Mouse (Mus musculus): ENCODE results near the gene Hps4. TPM values are rescaled to one million over a fixed set of nuclear protein-coding genes. Genes with fewer than 3 reads are reported as not detected.

The Hps4 gene
- polyA plus RNA-seq, 1 experiment from 2014 or later: 15.3 TPM

GRCm38 (mm10) chr5:112324637-112325545 is 18.0 kb upstream of the Hps4 start:
- peaks cover 9% of the 10 kb centered on the region for H3K4me1 ChIP-seq (replicated peaks; ENCODE audit: control insufficient read depth, insufficient read depth)
- H3K9ac ChIP-seq (ENCODE audit: low read length): peak overlapping the region; percentile 41; the same call in 1 of the 2 replicates
- peak overlapping the region; percentile 27 for H3K4me3 ChIP-seq (ENCODE audit: low read depth, low read length)
- peaks cover 10% of the 10 kb centered on the region for H3K36me3 ChIP-seq (ENCODE audit: control insufficient read depth, insufficient read depth, low read length)
- H3K9me3 ChIP-seq (ENCODE audit: control insufficient read depth, low read length): no peaks in the 10 kb centered on the region
- H3K4me2 ChIP-seq (replicated peaks; ENCODE audit: low read depth): peak overlapping the region; percentile 70
- 16% methylated on average over 24 of the region's 24 CpGs for WGBS
- DNase-seq (ENCODE audit: low spot score) (peak; percentile 71), ATAC-seq (ENCODE audit: low FRiP score, low TSS enrichment) (peak; percentile 69)
- H3K27me3 ChIP-seq (ENCODE audit: control insufficient read depth, insufficient read depth, low read length): no peaks in the 10 kb centered on the region
- no peak for TF ChIP-seq CTCF (IDR thresholded peaks at IDR 0.05; ENCODE audit: low read depth)
- TF ChIP-seq EP300 (optimal IDR thresholded peaks at IDR 0.05): no peak
- peak overlapping the region; percentile 84 for H3K27ac ChIP-seq (replicated peaks)

GRCm38 (mm10) chr5:112325546-112326445 is 17.1 kb upstream of the Hps4 start, which contains the start of gene Tfip11:
Tfip11 (plus strand) TSS chr5:112326358.
- Histone ChIP-seq H3K9ac (ENCODE audit: low read length) (peak within 1 kb of the TSS; percentile 85), H3K36me3 (ENCODE audit: control insufficient read depth, insufficient read depth, low read length) (peaks cover 13% of the 10 kb centered on the region), H3K27ac (replicated peaks) (peak within 1 kb of the TSS; percentile 84), H3K9me3 (ENCODE audit: control insufficient read depth, low read length) (no peaks in the 10 kb centered on the region), H3K4me2 (replicated peaks; ENCODE audit: low read depth) (peak within 1 kb of the TSS; percentile 70), H3K4me3 (ENCODE audit: low read depth, low read length) (peak within 1 kb of the TSS; percentile 97), H3K27me3 (ENCODE audit: control insufficient read depth, insufficient read depth, low read length) (no peaks in the 10 kb centered on the region), H3K4me1 (replicated peaks; ENCODE audit: control insufficient read depth, insufficient read depth) (peaks cover 9% of the 10 kb centered on the region)
- ATAC-seq (ENCODE audit: low FRiP score, low TSS enrichment): peak; percentile 92
- 8% methylated on average over 48 of the region's 48 CpGs for WGBS
- peak; percentile 43 for TF ChIP-seq CTCF (IDR thresholded peaks at IDR 0.05; ENCODE audit: low read depth)
- no peak for TF ChIP-seq EP300 (optimal IDR thresholded peaks at IDR 0.05)
- DNase-seq (ENCODE audit: low spot score): peak; percentile 96

- Histone ChIP-seq H3K9me3 (ENCODE audit: control insufficient read depth, low read length) (no peaks in the 10 kb centered on the region), H3K36me3 (ENCODE audit: control insufficient read depth, insufficient read depth, low read length) (peaks cover 18% of the 10 kb centered on the region), H3K9ac (ENCODE audit: low read length) (peak overlapping the region; percentile 85), H3K4me1 (replicated peaks; ENCODE audit: control insufficient read depth, insufficient read depth) (peaks cover 9% of the 10 kb centered on the region), H3K27me3 (ENCODE audit: control insufficient read depth, insufficient read depth, low read length) (no peaks in the 10 kb centered on the region), H3K4me3 (ENCODE audit: low read depth, low read length) (peak overlapping the region; percentile 97), H3K4me2 (replicated peaks; ENCODE audit: low read depth) (peak overlapping the region; percentile 70), H3K27ac (replicated peaks) (peak overlapping the region; percentile 84; the same call in 1 of the 2 replicates)
- TF ChIP-seq CTCF (IDR thresholded peaks at IDR 0.05; ENCODE audit: low read depth) (no peak), EP300 (optimal IDR thresholded peaks at IDR 0.05) (no peak)
- WGBS: under 1% methylated on average over 31 of the region's 33 CpGs
- DNase-seq (ENCODE audit: low spot score): no peak
- ATAC-seq (ENCODE audit: low FRiP score, low TSS enrichment): peak; percentile 25
Measured at GRCm38 (mm10) chr5:112326446-112327009, 16.4 kb upstream of the Hps4 start.

- H3K4me1 ChIP-seq (replicated peaks; ENCODE audit: control insufficient read depth, insufficient read depth): peaks cover 9% of the 10 kb centered on the region
- 89% methylated on average over 15 of the region's 15 CpGs for WGBS
- H3K4me3 ChIP-seq (ENCODE audit: low read depth, low read length): no peak overlapping the region
- DNase-seq (ENCODE audit: low spot score): no peak
- TF ChIP-seq EP300 (optimal IDR thresholded peaks at IDR 0.05) (no peak), CTCF (IDR thresholded peaks at IDR 0.05; ENCODE audit: low read depth) (no peak)
- no peak overlapping the region for H3K4me2 ChIP-seq (replicated peaks; ENCODE audit: low read depth)
- ATAC-seq (ENCODE audit: low FRiP score, low TSS enrichment): no peak
- no peaks in the 10 kb centered on the region for H3K9me3 ChIP-seq (ENCODE audit: control insufficient read depth, low read length)
- peaks cover 28% of the 10 kb centered on the region for H3K36me3 ChIP-seq (ENCODE audit: control insufficient read depth, insufficient read depth, low read length)
- H3K27ac ChIP-seq (replicated peaks): no peak overlapping the region
- no peaks in the 10 kb centered on the region for H3K27me3 ChIP-seq (ENCODE audit: control insufficient read depth, insufficient read depth, low read length)
- H3K9ac ChIP-seq (ENCODE audit: low read length): no peak overlapping the region
Measured at GRCm38 (mm10) chr5:112327854-112328253, 15.0 kb upstream of the Hps4 start.

- Histone ChIP-seq H3K36me3 (ENCODE audit: control insufficient read depth, insufficient read depth, low read length) (peaks cover 45% of the 10 kb centered on the region), H3K9me3 (ENCODE audit: control insufficient read depth, low read length) (no peaks in the 10 kb centered on the region), H3K27ac (replicated peaks) (no peak overlapping the region), H3K4me1 (replicated peaks; ENCODE audit: control insufficient read depth, insufficient read depth) (peaks cover 5% of the 10 kb centered on the region), H3K4me3 (ENCODE audit: low read depth, low read length) (no peak overlapping the region), H3K9ac (ENCODE audit: low read length) (no peak overlapping the region), H3K4me2 (replicated peaks; ENCODE audit: low read depth) (no peak overlapping the region), H3K27me3 (ENCODE audit: control insufficient read depth, insufficient read depth, low read length) (no peaks in the 10 kb centered on the region)
- TF ChIP-seq CTCF (IDR thresholded peaks at IDR 0.05; ENCODE audit: low read depth) (no peak), EP300 (optimal IDR thresholded peaks at IDR 0.05) (no peak)
- DNase-seq (ENCODE audit: low spot score) (no peak), ATAC-seq (ENCODE audit: low FRiP score, low TSS enrichment) (no peak)
- WGBS: 90% methylated on average over 14 of the region's 14 CpGs
Measured at GRCm38 (mm10) chr5:112329805-112330564, 12.9 kb upstream of the Hps4 start.

Measured in stomach, postnatal 0 days (tissue).